Mouse (Mus musculus): ENCODE measurements around the gene Grin1. TPM values are rescaled to one million over a fixed set of nuclear protein-coding genes. Genes with fewer than 3 reads are reported as not detected.

The Grin1 gene
- polyA plus RNA-seq, 1 experiment: 0.46 TPM

DNA sequence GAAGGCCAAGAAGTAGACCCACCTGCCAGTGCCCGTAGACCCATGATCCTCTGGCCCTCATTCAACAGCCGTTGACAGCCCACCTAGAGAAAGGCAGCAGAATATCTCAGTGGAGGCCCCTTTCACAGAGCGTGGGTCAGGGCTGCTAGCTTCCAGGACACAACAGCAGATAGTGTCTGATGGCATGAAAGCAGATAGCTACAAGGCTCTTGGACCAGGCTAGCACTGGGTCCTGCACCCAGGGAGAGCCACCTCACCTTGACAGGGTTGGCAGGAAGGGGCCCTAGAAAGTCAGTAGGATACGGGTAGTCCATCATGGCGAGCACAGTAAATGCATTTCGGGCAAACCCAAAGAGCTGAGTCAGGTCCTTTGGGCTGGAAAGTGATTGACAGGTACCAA, 35.2 kb upstream of the Grin1 start:
- Histone ChIP-seq H3K4me3 (replicated peaks; ENCODE audit: extremely low read depth, low read depth, low read length) (no peak overlapping the region), H3K4me1 (ENCODE audit: control insufficient read depth, insufficient read depth, low read length) (peaks cover 9% of the 10 kb centered on the region; the same call in 1 of the 2 replicates)
- TF ChIP-seq CTCF (IDR thresholded peaks at IDR 0.05; ENCODE audit: insufficient read depth, low read length) (no peak), POLR2A (IDR thresholded peaks at IDR 0.05; ENCODE audit: borderline replicate concordance, extremely low read depth, low read depth, low read length) (no peak)
- no peak for DNase-seq
- 86% methylated on average over 6 of the region's 6 CpGs for WGBS

DNA sequence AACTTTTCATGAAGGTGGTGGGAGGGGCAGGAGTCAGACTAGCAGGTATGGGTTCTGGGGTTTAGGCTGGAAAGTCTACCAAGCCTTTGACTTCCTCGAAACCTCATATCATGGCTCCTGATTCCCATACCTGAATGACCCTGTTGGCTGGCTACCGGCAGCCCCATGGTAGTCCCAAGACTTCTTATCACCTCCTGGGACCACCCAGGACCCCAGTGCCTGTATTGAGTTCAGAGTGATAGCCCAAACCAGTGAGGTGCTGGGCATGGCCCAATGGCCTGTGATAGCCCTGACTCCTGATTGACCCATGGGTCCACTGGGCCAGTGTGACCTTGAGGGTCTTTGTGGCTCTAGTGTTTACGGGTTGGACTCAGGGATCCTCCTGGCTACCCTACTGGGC, 31.7 kb upstream of the Grin1 start:
- WGBS: 92% methylated on average over 3 of the region's 3 CpGs
- TF ChIP-seq POLR2A (IDR thresholded peaks at IDR 0.05; ENCODE audit: borderline replicate concordance, extremely low read depth, low read depth, low read length) (no peak), CTCF (IDR thresholded peaks at IDR 0.05; ENCODE audit: insufficient read depth, low read length) (no peak)
- Histone ChIP-seq H3K4me1 (ENCODE audit: control insufficient read depth, insufficient read depth, low read length) (peaks cover 2% of the 10 kb centered on the region; the same call in 1 of the 2 replicates), H3K4me3 (replicated peaks; ENCODE audit: extremely low read depth, low read depth, low read length) (no peak overlapping the region)
- no peak for DNase-seq

DNA sequence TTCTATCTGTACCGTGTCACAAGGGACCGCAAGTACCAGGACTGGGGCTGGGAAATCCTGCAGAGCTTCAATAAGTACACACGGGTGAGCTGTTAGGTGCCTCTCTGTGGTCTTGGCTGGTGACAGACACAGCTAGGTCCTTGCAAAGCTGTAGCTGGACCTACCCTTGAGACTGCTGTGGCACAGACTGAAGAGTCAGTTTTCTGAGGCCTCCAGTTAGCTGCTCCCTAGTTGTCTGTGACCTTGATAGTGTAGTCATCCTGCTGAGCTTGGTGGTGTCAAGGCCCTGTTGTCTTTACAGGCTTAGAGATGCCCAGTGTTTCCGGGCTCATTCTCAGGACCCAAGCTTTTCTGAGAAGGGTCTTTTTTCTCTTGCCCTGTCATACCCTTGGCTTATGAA, 30.5 kb upstream of the Grin1 start:
- Histone ChIP-seq H3K4me1 (ENCODE audit: control insufficient read depth, insufficient read depth, low read length) (no peaks in the 10 kb centered on the region), H3K4me3 (replicated peaks; ENCODE audit: extremely low read depth, low read depth, low read length) (no peak overlapping the region)
- no peak for TF ChIP-seq POLR2A (IDR thresholded peaks at IDR 0.05; ENCODE audit: borderline replicate concordance, extremely low read depth, low read depth, low read length)
- TF ChIP-seq CTCF (IDR thresholded peaks at IDR 0.05; ENCODE audit: insufficient read depth, low read length): no peak
- WGBS: 94% methylated on average over 4 of the region's 4 CpGs
- no peak for DNase-seq

DNA sequence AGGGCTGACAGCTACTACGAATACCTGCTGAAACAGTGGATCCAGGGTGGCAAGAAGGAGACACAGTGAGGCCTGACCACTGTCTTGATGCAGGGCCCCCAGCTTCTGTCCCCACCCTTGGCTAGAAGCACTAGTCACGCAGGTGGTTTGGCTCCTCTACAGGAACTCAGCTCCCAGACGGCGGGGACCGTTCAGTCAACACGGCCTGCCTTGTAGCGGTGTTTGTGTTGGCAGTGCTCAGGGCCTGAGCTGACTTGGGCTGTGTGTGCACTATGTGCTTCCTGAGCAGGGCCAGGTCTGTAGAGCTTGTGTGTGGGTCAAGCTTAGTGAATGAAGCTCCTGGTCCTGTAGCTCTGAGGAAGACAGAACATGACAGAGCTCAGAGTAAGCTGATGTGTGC, 29.2 kb upstream of the Grin1 start:
- Histone ChIP-seq H3K4me1 (ENCODE audit: control insufficient read depth, insufficient read depth, low read length) (no peaks in the 10 kb centered on the region), H3K4me3 (replicated peaks; ENCODE audit: extremely low read depth, low read depth, low read length) (no peak overlapping the region)
- no peak for DNase-seq
- 77% methylated on average over 7 of the region's 7 CpGs for WGBS
- no peak for TF ChIP-seq POLR2A (IDR thresholded peaks at IDR 0.05; ENCODE audit: borderline replicate concordance, extremely low read depth, low read depth, low read length)
- no peak for TF ChIP-seq CTCF (IDR thresholded peaks at IDR 0.05; ENCODE audit: insufficient read depth, low read length)

DNA sequence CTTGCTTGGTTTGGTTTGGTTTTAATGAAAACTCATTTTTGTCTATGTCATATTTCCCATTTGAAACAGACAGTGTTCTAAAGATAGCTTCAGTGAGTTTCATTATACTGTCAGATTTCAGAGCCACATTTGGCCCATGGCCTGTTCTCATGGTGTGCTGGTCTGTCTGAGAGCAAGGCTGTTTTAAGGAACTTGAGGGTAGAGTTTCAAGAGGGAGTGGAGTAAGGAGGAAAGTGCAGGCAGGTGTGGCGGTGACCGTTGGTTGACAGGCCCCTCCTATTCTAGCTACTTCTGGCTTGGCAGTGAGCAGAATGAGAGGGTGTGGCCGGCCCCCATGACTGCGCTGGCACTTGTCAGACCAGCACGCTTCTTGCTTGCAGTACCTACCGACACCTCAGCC, 19.3 kb upstream of the Grin1 start:
- WGBS: 76% methylated on average over 6 of the region's 6 CpGs
- TF ChIP-seq CTCF (IDR thresholded peaks at IDR 0.05; ENCODE audit: insufficient read depth, low read length) (no peak), POLR2A (IDR thresholded peaks at IDR 0.05; ENCODE audit: borderline replicate concordance, extremely low read depth, low read depth, low read length) (no peak)
- no peak for DNase-seq

DNA sequence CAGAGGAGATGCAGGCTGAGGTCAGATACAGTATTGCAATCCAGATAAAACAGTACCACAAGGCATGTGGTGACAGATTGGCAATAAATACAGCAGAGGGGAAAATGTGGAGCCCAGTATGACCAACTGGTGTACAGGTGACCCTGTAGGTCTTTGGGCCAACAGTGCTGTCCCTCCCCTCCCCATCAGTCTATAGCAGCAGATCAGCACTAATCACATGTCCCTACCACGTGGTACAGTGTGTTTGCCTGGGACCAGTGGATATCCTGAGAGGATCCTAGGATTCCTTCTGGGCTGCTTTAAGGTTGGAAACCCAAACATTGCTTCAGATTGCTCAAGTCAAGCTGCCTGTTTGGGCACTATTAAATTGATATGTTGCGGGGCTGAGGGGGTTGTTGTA, 14.6 kb upstream of the Grin1 start:
- TF ChIP-seq POLR2A (IDR thresholded peaks at IDR 0.05; ENCODE audit: borderline replicate concordance, extremely low read depth, low read depth, low read length) (no peak), CTCF (IDR thresholded peaks at IDR 0.05; ENCODE audit: insufficient read depth, low read length) (no peak)
- WGBS: 86% methylated on average over 2 of the region's 2 CpGs
- DNase-seq: no peak
- peaks cover 7% of the 10 kb centered on the region; the same call in 1 of the 2 replicates for H3K4me1 ChIP-seq (ENCODE audit: control insufficient read depth, insufficient read depth, low read length)
- H3K4me3 ChIP-seq (replicated peaks; ENCODE audit: extremely low read depth, low read depth, low read length): no peak overlapping the region

More for the DNA sequence above, 19.3 kb upstream of the Grin1 start:
- H3K4me3 ChIP-seq (replicated peaks; ENCODE audit: extremely low read depth, low read depth, low read length): no peak overlapping the region
- peaks cover 4% of the 10 kb centered on the region; the same call in 1 of the 2 replicates for H3K4me1 ChIP-seq (ENCODE audit: control insufficient read depth, insufficient read depth, low read length)

DNA sequence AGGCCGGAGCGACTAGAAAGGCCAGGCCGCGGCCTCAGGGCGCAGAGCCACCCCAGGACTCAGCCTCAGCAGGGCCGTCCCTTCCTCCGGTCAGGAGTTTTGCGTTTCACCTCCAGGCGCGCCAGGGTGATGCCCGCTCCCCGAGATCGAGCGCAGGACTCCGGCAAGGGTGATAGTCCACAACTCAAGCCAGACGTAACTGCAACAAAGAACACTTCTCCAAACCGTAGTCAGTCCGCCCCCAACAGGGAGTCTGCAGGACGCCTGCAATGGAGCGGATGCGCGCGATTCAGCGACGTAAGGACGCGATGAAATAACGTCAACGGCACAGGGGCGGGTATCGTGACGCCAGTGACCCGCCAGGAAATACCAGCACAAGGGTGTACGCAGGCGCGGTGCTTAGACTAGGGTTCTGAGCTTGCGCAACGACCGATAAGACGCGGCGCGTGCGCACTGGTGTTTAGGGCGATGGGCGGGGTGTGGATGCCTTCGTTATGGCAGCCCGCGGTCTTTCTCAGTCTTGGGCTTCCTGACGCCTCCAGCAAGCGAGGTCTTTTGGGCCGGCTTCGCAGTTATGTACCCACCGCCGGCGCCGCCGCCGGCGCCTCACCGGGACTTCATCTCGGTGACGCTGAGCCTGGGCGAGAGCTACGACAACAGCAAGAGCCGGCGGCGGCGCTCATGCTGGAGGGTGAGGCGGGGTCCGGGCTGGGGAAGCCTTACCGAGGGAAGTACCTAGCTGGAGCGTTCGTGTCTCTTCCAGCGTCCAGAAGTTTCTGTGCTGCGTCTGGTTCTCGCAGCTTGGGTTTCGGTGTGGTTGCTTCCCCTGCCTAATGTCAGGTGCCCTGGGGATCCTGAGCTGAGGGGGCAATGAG, 13.5 kb upstream of the Grin1 start, which contains the start of gene Man1b1:
Man1b1 (plus strand) TSS at position 53 of the 875 bp plus-strand sequence.
- under 1% methylated on average over 78 of the region's 78 CpGs for WGBS
- DNase-seq: peak; percentile 99
- Histone ChIP-seq H3K4me1 (ENCODE audit: control insufficient read depth, insufficient read depth, low read length) (peaks cover 7% of the 10 kb centered on the region; the same call in 1 of the 2 replicates), H3K4me3 (replicated peaks; ENCODE audit: extremely low read depth, low read depth, low read length) (peak within 1 kb of the TSS; percentile 92)
- peak; percentile 91; the same call in 1 of the 2 replicates for TF ChIP-seq POLR2A (IDR thresholded peaks at IDR 0.05; ENCODE audit: borderline replicate concordance, extremely low read depth, low read depth, low read length)
- TF ChIP-seq CTCF (IDR thresholded peaks at IDR 0.05; ENCODE audit: insufficient read depth, low read length): 0 out of 2 replicates have a peak, but pooled peaks have one; percentile 18

DNA sequence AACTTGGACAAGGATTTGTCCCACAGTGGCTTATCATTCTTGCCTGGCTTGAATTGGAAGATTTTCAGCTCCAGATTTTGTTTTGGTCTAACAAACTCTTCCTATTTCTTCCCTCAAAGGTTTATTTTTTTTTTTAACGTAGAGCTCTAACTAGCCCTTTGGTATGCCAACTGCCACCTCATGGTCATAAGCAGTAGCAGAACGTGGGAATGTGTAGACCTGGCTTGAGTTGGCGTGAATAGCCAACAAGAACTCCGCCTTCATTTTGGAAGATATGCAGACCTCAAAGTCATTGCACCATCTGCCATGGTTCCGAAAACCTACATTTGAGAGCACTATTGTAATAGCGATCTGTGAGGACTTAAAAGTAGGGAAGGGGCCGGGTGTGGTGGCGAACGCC, 12.5 kb upstream of the Grin1 start:
- whole genome bisulfite sequencing: 43% methylated on average over 9 of the region's 9 CpGs
- no peak for DNase-seq
- Histone ChIP-seq H3K4me3 (replicated peaks; ENCODE audit: extremely low read depth, low read depth, low read length) (no peak overlapping the region), H3K4me1 (ENCODE audit: control insufficient read depth, insufficient read depth, low read length) (peaks cover 7% of the 10 kb centered on the region; the same call in 1 of the 2 replicates)
- no peak for TF ChIP-seq POLR2A (IDR thresholded peaks at IDR 0.05; ENCODE audit: borderline replicate concordance, extremely low read depth, low read depth, low read length)
- no peak for TF ChIP-seq CTCF (IDR thresholded peaks at IDR 0.05; ENCODE audit: insufficient read depth, low read length)

DNA sequence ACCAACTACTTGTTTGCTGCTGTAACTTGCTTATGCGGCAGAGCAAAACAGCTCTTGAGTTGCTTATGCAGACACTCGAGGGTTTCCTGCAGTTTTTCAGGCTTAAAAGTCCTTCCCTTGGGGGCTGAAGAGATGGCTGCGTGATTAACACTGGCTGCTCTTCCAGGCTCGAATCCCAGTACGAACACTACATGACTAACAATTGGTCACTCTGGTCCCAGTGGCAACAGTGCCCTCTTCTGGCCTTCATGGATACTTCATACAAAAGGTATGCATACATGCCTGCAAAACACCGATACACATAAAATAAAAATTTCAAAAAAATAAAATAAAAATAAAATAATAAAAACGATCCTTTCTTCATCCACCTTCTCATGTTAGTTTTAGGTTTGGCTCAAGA, 9.5 kb upstream of the Grin1 start:
- WGBS: 40% methylated on average over 7 of the region's 7 CpGs
- TF ChIP-seq POLR2A (IDR thresholded peaks at IDR 0.05; ENCODE audit: borderline replicate concordance, extremely low read depth, low read depth, low read length): no peak
- TF ChIP-seq CTCF (IDR thresholded peaks at IDR 0.05; ENCODE audit: insufficient read depth, low read length): peak; percentile 37

More for the DNA sequence above, 9.5 kb upstream of the Grin1 start:
- H3K4me3 ChIP-seq (replicated peaks; ENCODE audit: extremely low read depth, low read depth, low read length): no peak overlapping the region
- DNase-seq: no peak
- H3K4me1 ChIP-seq (ENCODE audit: control insufficient read depth, insufficient read depth, low read length): peaks cover 4% of the 10 kb centered on the region; the same call in 1 of the 2 replicates

Measured in lung, adult 2 months (tissue).